8 mouse cellular contexts compared by ENCODE assay signal in genomic region chr11:5954965-5955504, GRCm38 (mm10). TPM values are rescaled to one million over a fixed set of nuclear protein-coding genes. Genes with fewer than 3 reads are reported as not detected.
DNase-seq lines count a peak whose midpoint lies in the region; ATAC-seq and TF ChIP-seq lines count a peak whose summit lies in the region.

No protein-coding gene starts in this region.

- no peaks in the 10 kb centered on the region for H3K9me3 ChIP-seq in forebrain, postnatal 0 days (ENCODE audit: low read length)

- 7% methylated on average over 7 of the region's 7 CpGs for WGBS in forebrain, postnatal 0 days

- H3K27ac ChIP-seq in forebrain, postnatal 0 days (ENCODE audit: low read depth, low read length) = peak overlapping the region; percentile 91

- ATAC-seq in forebrain, postnatal 0 days = peak; percentile 77

- peak; percentile 54 for DNase-seq in layer of hippocampus, adult 9-10 months (ENCODE audit: low spot score)
- DNase-seq in layer of hippocampus, postnatal 25 days (ENCODE audit: extremely low spot score in 1 of 2, low spot score in 1 of 2) = no peak
- DNase-seq in adipocyte (ENCODE audit: low spot score) = peak; percentile 63
- DNase-seq in forebrain, postnatal 0 days = no peak
- peak; percentile 64 for DNase-seq in kidney, postnatal 14 days
- DNase-seq in lung, postnatal 4 days = peak; percentile 61 to 67
- DNase-seq in retina, postnatal 7 days (ENCODE audit: low read depth, low spot score) = peak; percentile 32
- no peak for DNase-seq in layer of hippocampus, adult 9-11 months

- peaks cover 5% of the 10 kb centered on the region for H3K36me3 ChIP-seq in forebrain, postnatal 0 days (ENCODE audit: insufficient read depth)

- H3K27me3 ChIP-seq in forebrain, postnatal 0 days (ENCODE audit: insufficient read depth, low read length) = no peaks in the 10 kb centered on the region

- peak overlapping the region; percentile 82 for H3K4me3 ChIP-seq in forebrain, postnatal 0 days (ENCODE audit: low read depth, low read length)

- peak overlapping the region; percentile 74 for H3K4me2 ChIP-seq in forebrain, postnatal 0 days (ENCODE audit: low read depth)

- peak; percentile 53 for TF ChIP-seq CTCF in forebrain, postnatal 0 days (IDR thresholded peaks at IDR 0.05; ENCODE audit: low read depth)

- H3K4me1 ChIP-seq in forebrain, postnatal 0 days (ENCODE audit: insufficient read depth) = peaks cover 3% of the 10 kb centered on the region; the same call in 1 of the 2 replicates

- H3K9ac ChIP-seq in forebrain, postnatal 0 days = peak overlapping the region; percentile 93

RNA-seq across cellular contexts. Expression of gene Ykt6, which starts 0.5 kb away (rescaled TPM):
- total RNA-seq in layer of hippocampus, postnatal 25 days (2021) = 10 to 100 TPM; 70.2 to 73.0 TPM
- total RNA-seq in forebrain, postnatal 0 days (2014; rRNA removed) = 181 and 195 TPM in 2 replicates
- 101 and 102 TPM in 2 replicates for polyA plus RNA-seq in forebrain, postnatal 0 days (2015; fragmentation: Nextera tagmentation; extraction: Ambion mirVana)

RNA-seq across cellular contexts. Expression of gene Gck, which starts 5.2 kb away (rescaled TPM):
- total RNA-seq in layer of hippocampus, postnatal 25 days (2021) = 1 to 10 TPM; 1.8 to 3.9 TPM
- 8.6 and 12.9 TPM in 2 replicates for total RNA-seq in forebrain, postnatal 0 days (2014; rRNA removed)
- 7.1 and 7.2 TPM in 2 replicates for polyA plus RNA-seq in forebrain, postnatal 0 days (2015; fragmentation: Nextera tagmentation; extraction: Ambion mirVana)

RNA-seq across cellular contexts. Expression of gene Myl7, which starts 56.5 kb away (rescaled TPM):
- not detected for total RNA-seq in layer of hippocampus, postnatal 25 days (2021)
- not detected in 2 replicates for total RNA-seq in forebrain, postnatal 0 days (2014; rRNA removed)
- not detected in 2 replicates for polyA plus RNA-seq in forebrain, postnatal 0 days (2015; fragmentation: Nextera tagmentation; extraction: Ambion mirVana)

Comparison
In these comparisons a context has a peak if more than half of its experiments do, and no peak if none do; other contexts are left out.
1. DNase-seq: peak in layer of hippocampus, adult 9-10 months (single experiment), adipocyte (single experiment), kidney, postnatal 14 days (single experiment), lung, postnatal 4 days (2 of 2) and retina, postnatal 7 days (single experiment); none in layer of hippocampus, postnatal 25 days (0 of 2), forebrain, postnatal 0 days (single experiment) and layer of hippocampus, adult 9-11 months (single experiment).